Mouse (Mus musculus): Measurements from ENCODE around the gene Sh3gl2.

The Sh3gl2 gene

GRCm38 (mm10) chr4:85613331-85613730 lies 408.4 kb downstream of the Sh3gl2 start:
- no peak for DNase-seq (ENCODE audit: low read depth)

GRCm38 (mm10) chr4:85618746-85619145 lies 413.8 kb downstream of the Sh3gl2 start:
- no peak for DNase-seq (ENCODE audit: low read depth)

- no peak for DNase-seq (ENCODE audit: low read depth)
Measured at GRCm38 (mm10) chr4:85619261-85619660, 414.3 kb downstream of the Sh3gl2 start.

GRCm38 (mm10) chr4:85629381-85629780 lies 424.5 kb downstream of the Sh3gl2 start:
- DNase-seq (ENCODE audit: low read depth) = no peak

GRCm38 (mm10) chr4:85669271-85669670 lies 464.3 kb downstream of the Sh3gl2 start:
- no peak for DNase-seq (ENCODE audit: low read depth)

DNA sequence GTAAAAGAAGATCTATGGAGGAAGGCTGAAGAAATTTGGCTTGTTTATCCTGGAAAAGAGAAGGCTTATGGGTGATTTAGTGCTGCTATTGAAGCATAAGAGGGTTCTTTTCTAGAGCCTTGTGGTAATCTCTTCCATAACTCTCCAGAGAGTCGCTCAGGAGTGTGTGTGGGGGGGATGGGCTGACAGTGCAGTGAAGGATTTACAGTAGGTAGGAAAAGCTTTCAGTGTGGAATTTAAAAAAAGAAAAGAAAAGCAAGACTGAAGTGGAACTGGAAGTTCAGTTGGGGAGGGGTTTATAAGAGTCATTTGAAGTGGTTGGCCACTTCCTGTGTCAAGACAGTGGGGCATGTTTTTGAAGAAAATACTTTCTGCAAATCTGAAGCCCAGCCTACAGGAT lies 464.8 kb downstream of the Sh3gl2 start:
- peak; percentile 1 for DNase-seq (ENCODE audit: low read depth)

DNA sequence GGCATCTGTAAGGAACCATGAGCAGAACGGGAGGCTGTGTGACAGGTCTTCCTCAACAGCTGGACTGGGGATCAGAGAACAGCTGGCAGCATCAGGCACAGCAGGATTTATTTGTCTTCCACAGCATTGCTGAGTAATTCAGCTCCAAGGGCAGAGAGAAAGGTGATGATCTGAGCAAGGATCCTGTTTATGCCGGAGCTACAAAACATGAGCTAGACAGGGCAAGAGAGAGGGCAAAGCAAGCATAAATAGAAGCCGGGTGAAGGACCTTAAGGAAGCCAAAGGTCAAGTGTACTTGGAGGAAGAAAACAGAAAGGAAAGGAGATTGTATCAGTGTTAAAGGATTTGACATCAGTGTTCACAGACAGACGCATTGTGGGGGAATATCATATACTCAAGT lies 467.4 kb downstream of the Sh3gl2 start:
- no peak for DNase-seq (ENCODE audit: low read depth)

DNA sequence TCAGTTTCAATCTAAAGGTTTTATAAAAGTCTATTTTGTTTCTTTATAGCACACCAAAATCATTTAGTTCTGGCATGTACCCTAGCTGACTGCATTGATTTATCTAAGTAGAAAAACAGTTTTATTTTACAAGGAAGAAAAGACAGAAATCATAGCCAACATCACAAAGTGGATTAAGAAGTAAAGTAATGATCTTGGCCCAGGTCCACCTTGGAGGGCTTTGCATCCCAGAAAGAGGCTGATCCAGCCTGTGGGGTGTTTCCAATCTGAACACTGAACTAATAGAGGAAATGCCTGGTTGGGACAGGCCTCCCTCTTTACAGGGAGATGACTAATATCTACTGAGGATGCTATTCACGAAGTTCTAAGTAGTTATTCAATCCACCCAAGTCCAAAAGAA lies 472.7 kb downstream of the Sh3gl2 start:
- no peak for DNase-seq (ENCODE audit: low read depth)

- no peak for DNase-seq (ENCODE audit: low read depth)
Measured at GRCm38 (mm10) chr4:85686160-85686559, 481.2 kb downstream of the Sh3gl2 start.

All from naive thymus-derived CD4-positive, alpha-beta T cell, adult 2 months (primary cell).